Mouse (Mus musculus) embryonic facial prominence, embryonic 14.5 days (tissue): ENCODE measurements around the gene Cdk6. TPM values are rescaled to one million over a fixed set of nuclear protein-coding genes. Genes with fewer than 3 reads are reported as not detected.

Source experiments
- ATAC-seq: fragments of 200-750 bp; cut with Nextera tagmentation; 2 replicates; pipeline ENCODE4 v1.8.0; 2017; ENCODE audit warnings: low read depth, moderate number of reproducible peaks, moderate TSS enrichment
- DNase-seq: peaks from one replicate; pipeline ENCODE4 v3.0.0-alpha.2; 2015; ENCODE audit warnings: low spot score
- H3K27ac ChIP-seq: fragments of 300-500 bp; sonication (generic); replicated peaks from 2 replicates; pipeline ENCODE4 v1.5.1; 2014; ENCODE audit warnings: low read depth, mild to moderate bottlenecking, low read length, moderate library complexity
- H3K27me3 ChIP-seq: fragments of 300-500 bp; sonication (generic); replicated peaks from 2 replicates; pipeline ENCODE4 v1.6.1; 2014; ENCODE audit warnings: low read length; ENCODE audit not compliant: control insufficient read depth, insufficient read depth
- H3K36me3 ChIP-seq: fragments of 300-500 bp; sonication (generic); 2 replicates; pipeline ENCODE4 v1.6.1; 2014; ENCODE audit warnings: low read length, mixed read lengths; ENCODE audit not compliant: control insufficient read depth, insufficient read depth
- H3K4me1 ChIP-seq: fragments of 300-500 bp; sonication (generic); 2 replicates; pipeline ENCODE4 v1.6.1; 2014; ENCODE audit warnings: antibody characterized with exemption, low read length; ENCODE audit not compliant: control insufficient read depth, insufficient read depth
- H3K4me2 ChIP-seq: fragments of 300-500 bp; sonication (generic); 2 replicates; pipeline ENCODE4 v1.6.1; 2014; ENCODE audit warnings: low read depth, mild to moderate bottlenecking, low read length, moderate library complexity, mixed read lengths
- H3K4me3 ChIP-seq: fragments of 300-500 bp; sonication (generic); 2 replicates; pipeline ENCODE4 v1.5.1; 2014; ENCODE audit warnings: low read depth, mild to moderate bottlenecking, low read length
- H3K9ac ChIP-seq: fragments of 300-500 bp; sonication (generic); 2 replicates; pipeline ENCODE4 v1.6.1; 2014; ENCODE audit warnings: low read depth, mild to moderate bottlenecking, low read length, moderate library complexity, mixed read lengths
- H3K9me3 ChIP-seq: fragments of 300-500 bp; sonication (generic); 2 replicates; pipeline ENCODE4 v1.6.1; 2016; ENCODE audit warnings: low read length; ENCODE audit not compliant: control insufficient read depth
- WGBS: fragments of 180-500 bp; shearing (Covaris S2); extraction: QIAGEN DNeasy Blood & Tissue Kit; methylation state at CpG from one replicate; pipeline ENCODE4 v1.1.7; 2014; 5-methylcytosine and 5-hydroxymethylcytosine counted together
- polyA plus RNA-seq: library from polyadenylated mRNA; unstranded; fragments of >200 nt; fragmentation: Nextera tagmentation; extraction: Ambion mirVana; gene quantifications from 2 replicates; pipeline ENCODE4 v1.2.1, GENCODE M21; 2014

Cdk6 gene
- polyA plus RNA-seq, 1 experiment from 2014 or later, result 21.3 TPM

DNA sequence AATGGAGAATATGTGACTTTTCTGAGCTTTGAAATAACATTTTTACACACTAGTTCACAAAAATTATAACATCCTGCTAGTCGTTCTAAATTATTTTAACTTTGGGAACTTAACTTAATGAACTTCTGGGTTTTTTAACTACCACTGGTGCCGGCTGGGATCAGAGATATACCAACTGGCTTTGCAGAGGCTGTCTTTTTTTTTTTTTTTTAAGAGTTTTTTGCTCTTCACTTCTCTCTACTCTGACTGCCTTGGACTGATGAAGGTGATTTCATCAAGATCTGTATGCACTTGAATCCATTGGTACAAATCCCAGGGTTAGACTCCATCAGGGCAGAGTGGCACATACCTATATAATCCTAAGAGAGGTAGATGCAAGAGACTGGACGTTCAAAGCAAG is 11.5 kb downstream of the Cdk6 start:
- Histone ChIP-seq H3K36me3 (no peaks in the 10 kb centered on the region), H3K4me1 (no peaks in the 10 kb centered on the region), H3K27me3 (no peaks in the 10 kb centered on the region), H3K9ac (no peak overlapping the region), H3K9me3 (no peaks in the 10 kb centered on the region), H3K4me3 (no peak overlapping the region), H3K4me2 (no peak overlapping the region), H3K27ac (no peak overlapping the region)
- no peak for DNase-seq
- no peak for ATAC-seq
- WGBS, result 83% methylated on average over 3 of the region's 3 CpGs

DNA sequence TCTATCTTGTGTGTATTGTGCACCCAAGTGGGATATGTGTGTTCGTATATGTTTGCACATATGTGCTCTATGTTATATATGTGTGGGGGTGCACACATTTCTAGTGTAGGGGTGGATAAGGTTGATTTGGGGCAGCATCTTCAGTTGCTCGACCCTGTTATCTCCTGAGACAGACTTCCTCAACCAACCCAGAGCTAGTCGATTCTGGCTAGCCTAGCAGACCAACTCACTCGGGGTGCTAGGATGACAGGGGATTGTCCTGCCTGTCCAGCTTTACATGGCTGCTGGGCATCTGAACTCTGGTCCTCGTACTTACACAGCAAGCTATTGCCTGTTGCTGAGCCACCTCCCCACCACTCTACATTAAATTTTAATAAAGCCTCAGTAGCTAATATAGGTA is 13.0 kb downstream of the Cdk6 start:
- WGBS, result 87% methylated on average over 5 of the region's 5 CpGs
- Histone ChIP-seq H3K4me1 (no peaks in the 10 kb centered on the region), H3K9ac (no peak overlapping the region), H3K4me3 (no peak overlapping the region), H3K27ac (no peak overlapping the region), H3K4me2 (no peak overlapping the region), H3K27me3 (no peaks in the 10 kb centered on the region), H3K9me3 (no peaks in the 10 kb centered on the region), H3K36me3 (no peaks in the 10 kb centered on the region)
- DNase-seq (no peak), ATAC-seq (no peak)

DNA sequence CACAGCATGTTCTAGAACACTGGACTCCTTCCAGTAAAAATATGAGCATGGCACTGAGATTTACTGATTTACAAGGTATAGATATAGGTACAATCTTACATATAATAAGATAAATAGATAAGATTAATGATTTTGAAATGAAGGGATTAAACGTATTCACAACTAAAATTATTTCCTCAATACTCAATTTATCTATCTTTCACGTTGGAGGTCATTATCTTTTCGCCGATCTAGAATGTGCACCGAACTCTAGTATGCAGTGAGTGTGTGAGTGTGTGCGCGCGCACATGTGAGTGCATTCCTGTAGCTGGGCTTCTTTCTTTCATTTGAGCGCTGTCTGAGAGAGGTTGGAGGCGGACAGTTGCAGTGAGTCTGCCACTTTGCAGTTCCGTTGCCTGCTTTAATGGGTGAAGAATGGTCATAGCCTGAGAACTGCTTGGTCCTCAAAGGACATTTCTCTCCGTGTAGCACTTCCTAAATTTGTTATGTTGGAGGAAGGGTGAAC is 13.8 kb downstream of the Cdk6 start:
- WGBS, result 92% methylated on average over 12 of the region's 12 CpGs
- no peaks in the 10 kb centered on the region for H3K4me1 ChIP-seq
- no peaks in the 10 kb centered on the region for H3K9me3 ChIP-seq
- ATAC-seq, result no peak
- H3K36me3 ChIP-seq, result no peaks in the 10 kb centered on the region
- DNase-seq, result no peak
- H3K27me3 ChIP-seq, result no peaks in the 10 kb centered on the region
- H3K4me2 ChIP-seq, result no peak overlapping the region
- H3K9ac ChIP-seq, result no peak overlapping the region
- no peak overlapping the region for H3K4me3 ChIP-seq
- no peak overlapping the region for H3K27ac ChIP-seq

DNA sequence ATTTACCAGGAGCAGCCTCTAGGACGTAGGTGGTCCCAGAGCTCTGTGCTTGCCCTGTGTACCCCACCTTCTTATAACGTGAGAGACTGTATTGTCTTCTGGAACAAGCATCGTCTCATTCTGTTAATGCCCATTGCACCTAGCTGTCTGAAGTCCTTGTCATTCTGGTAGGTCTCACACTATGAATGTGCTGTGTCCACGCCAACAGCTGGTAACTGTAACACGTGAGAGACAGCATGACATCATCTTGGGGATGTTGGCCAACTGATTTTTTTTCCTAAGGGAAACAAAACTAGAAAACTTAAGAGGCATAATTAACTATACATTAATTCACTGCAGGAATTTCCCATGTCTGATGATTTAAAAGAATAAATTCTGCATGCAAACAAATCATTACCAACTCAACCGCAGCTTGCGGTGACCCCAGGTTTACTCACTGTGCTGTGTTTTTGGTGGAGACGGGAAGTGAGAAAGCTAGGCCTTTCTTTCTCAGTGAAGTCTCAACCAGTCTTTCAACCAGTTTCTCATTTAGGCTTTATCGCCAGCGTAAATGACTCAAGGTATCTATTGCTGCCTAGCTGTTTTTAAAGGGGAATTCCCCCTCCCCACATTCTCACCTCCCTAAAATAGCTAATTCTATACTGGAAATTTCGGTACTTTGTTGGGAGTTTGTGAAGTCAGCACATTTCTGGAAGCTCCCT is 14.4 kb downstream of the Cdk6 start:
- Histone ChIP-seq H3K4me2 (no peak overlapping the region), H3K27ac (no peak overlapping the region), H3K4me3 (no peak overlapping the region), H3K4me1 (no peaks in the 10 kb centered on the region), H3K27me3 (no peaks in the 10 kb centered on the region), H3K9me3 (no peaks in the 10 kb centered on the region), H3K36me3 (no peaks in the 10 kb centered on the region), H3K9ac (no peak overlapping the region)
- 73% methylated on average over 11 of the region's 11 CpGs for WGBS
- ATAC-seq (no peak), DNase-seq (no peak)

DNA sequence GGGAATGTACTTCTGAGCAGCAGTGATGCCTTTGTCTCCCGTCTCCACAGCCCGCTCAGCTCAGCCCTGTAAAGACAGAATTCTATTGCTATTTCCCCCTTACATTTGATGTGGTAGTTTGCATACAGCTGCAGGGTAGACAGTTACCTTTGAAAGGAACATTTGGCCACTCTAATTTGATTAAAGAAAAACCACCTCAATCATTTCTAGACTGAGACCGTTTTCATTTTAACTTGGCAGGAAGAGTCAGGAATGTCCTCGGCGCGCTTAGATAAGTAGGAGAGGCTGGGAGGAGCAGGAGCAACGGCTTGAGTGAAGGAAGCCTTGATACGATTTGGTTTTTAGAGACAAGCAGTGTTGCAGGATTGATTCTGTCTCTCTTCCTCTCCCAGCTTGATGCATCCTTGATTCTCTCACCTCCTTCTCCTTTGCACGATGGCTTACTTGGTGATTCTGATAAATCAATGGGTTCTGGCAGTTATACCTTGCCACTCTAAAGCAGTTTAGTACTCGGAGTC is 15.0 kb downstream of the Cdk6 start:
- H3K27me3 ChIP-seq, result no peaks in the 10 kb centered on the region
- H3K36me3 ChIP-seq, result no peaks in the 10 kb centered on the region
- H3K9ac ChIP-seq, result no peak overlapping the region
- no peak for ATAC-seq
- H3K9me3 ChIP-seq, result no peaks in the 10 kb centered on the region
- H3K4me1 ChIP-seq, result no peaks in the 10 kb centered on the region
- no peak for DNase-seq
- H3K4me3 ChIP-seq, result no peak overlapping the region
- H3K27ac ChIP-seq, result no peak overlapping the region
- 73% methylated on average over 10 of the region's 10 CpGs for WGBS
- no peak overlapping the region for H3K4me2 ChIP-seq

DNA sequence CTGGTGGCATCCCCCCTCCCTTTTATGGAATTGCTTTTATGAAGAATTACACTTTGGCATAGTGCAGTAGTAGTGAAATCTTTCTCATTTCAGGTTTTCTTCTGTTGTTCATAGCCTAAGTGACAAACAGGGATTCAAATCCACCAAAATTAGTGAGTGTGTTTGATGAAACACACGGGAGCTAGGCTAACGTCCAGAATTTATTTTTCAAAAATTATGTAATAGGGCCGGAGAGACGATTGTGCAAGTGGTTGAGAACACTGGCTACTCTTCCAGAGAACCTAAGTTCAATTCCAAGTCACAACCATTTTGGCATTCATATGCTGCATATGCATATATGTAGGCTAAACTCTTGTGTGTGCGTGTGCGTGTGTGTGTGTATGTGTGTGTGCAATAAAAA is 16.2 kb downstream of the Cdk6 start:
- H3K9ac ChIP-seq, result no peak overlapping the region
- H3K36me3 ChIP-seq, result no peaks in the 10 kb centered on the region
- H3K4me3 ChIP-seq, result no peak overlapping the region
- WGBS, result 92% methylated on average over 6 of the region's 6 CpGs
- no peak overlapping the region for H3K4me2 ChIP-seq
- no peak overlapping the region for H3K27ac ChIP-seq
- H3K9me3 ChIP-seq, result no peaks in the 10 kb centered on the region
- ATAC-seq (no peak), DNase-seq (no peak)
- no peaks in the 10 kb centered on the region for H3K4me1 ChIP-seq
- no peaks in the 10 kb centered on the region for H3K27me3 ChIP-seq

DNA sequence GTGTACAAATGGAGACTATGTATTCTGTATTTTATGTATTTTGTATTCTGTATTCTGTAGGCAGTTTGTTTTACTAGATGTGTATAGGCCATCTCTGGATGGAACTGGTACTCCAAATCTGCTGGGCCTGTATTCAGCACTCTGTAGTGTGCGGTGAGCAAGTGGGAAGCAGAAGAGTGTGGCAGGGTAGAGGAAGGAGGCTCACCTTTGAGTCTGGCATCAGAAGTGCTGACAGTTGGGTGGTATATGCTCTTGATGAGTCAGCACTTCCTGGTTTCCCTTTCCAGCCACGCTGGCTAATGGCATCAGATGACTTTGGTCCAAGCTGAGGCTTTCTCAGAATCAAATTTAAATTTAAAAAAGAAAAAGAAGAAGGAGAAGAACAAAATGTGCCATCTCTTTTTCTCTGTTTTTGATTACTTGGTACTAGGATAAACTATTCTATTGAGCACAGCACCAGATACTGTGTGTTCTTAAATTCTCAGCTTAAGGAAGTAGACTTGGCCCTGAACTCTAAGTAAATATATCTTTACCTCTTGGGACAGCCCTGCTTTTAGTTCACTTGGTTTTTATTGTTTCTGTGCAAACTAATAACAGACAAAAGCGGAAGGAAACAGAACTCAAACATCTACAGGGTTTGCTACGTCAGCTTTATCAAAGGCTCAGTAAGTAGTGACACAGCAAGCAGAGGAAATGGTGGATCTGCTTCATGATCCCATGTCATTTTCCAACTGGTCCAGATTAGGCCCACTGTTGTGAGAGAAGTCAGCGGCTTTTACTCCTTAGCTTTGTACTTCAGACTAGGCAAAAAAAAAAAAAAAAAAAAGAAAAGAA is 17.6 kb downstream of the Cdk6 start:
- no peak overlapping the region for H3K4me2 ChIP-seq
- H3K9ac ChIP-seq, result no peak overlapping the region
- H3K27me3 ChIP-seq, result no peaks in the 10 kb centered on the region
- no peaks in the 10 kb centered on the region for H3K9me3 ChIP-seq
- no peak overlapping the region for H3K4me3 ChIP-seq
- no peak for ATAC-seq
- WGBS, result 64% methylated on average over 5 of the region's 5 CpGs
- H3K36me3 ChIP-seq, result no peaks in the 10 kb centered on the region
- DNase-seq, result no peak
- H3K4me1 ChIP-seq, result no peaks in the 10 kb centered on the region
- H3K27ac ChIP-seq, result no peak overlapping the region

DNA sequence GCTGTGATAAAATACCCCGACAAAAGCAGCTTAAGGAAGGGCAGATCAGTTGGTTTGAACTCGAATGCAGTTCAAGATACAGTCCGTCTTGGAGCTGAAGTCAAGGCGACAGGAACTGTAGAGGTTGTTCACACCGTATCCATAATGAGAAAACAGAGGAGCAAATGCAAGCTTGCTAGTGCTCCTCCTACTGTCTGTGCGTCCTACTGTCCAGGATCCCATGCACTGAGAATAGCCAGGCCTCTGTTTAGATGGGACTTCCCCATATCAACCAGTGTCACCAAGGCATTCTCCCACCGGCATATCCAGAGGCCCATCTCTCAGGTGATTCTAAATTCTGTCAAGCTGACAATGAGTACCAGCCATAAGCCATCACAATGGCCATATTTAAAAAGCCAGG is 18.6 kb downstream of the Cdk6 start:
- Histone ChIP-seq H3K4me2 (no peak overlapping the region), H3K4me1 (no peaks in the 10 kb centered on the region), H3K27ac (no peak overlapping the region), H3K27me3 (no peaks in the 10 kb centered on the region), H3K36me3 (no peaks in the 10 kb centered on the region), H3K9ac (no peak overlapping the region), H3K4me3 (no peak overlapping the region), H3K9me3 (no peaks in the 10 kb centered on the region)
- no peak for DNase-seq
- 83% methylated on average over 7 of the region's 7 CpGs for WGBS
- ATAC-seq, result no peak
